13 mouse cellular contexts compared by ENCODE assay signal in the genomic region with DNA sequence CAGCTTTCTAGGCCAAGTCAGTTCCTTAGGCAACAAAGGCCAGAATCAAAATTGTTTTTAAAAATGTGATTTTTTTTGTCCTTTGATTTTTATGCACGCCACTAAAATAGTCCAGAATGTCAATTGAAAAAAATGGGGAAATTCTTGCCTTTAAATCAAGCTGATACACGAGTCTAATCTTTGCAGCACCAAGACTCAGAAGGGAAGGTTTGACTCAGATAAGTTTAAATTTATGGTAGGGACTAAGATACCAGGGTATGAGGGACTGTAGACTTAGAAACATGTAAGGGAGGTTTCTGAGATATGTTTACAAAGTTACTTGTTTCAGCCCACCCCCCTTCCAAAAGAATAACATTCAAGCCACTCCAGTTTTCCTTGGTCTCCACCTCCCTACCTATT. TPM values are rescaled to one million over a fixed set of nuclear protein-coding genes. Genes with fewer than 3 reads are reported as not detected.
DNase-seq lines count a peak whose midpoint lies in the region; TF ChIP-seq lines count a peak whose summit lies in the region.
"Had no signal": no experiment of that assay in that cellular context is flagged by ENCODE, and none has a peak within 500 bp of the region (broad histone marks: within the 10 kb centered on the region; RNA-seq: fewer than 3 reads in every experiment).

No protein-coding gene starts in this region.

- TF ChIP-seq CTCF in heart, adult 2 months (IDR thresholded peaks at IDR 0.05) = no peak
- no peak for TF ChIP-seq CTCF in MEL (IDR thresholded peaks at IDR 0.05 in 2 of 3, conservative IDR thresholded peaks at IDR 0.05 in 1 of 3; ENCODE audit: control insufficient read depth in 1 of 3, insufficient read depth in 1 of 3, low read depth in 2 of 3, low read length in 3 of 3, poor library complexity in 1 of 3, severe bottlenecking in 1 of 3)

- intact Hi-C loops in heart, adult 2 months (cut with DNase I) = loop anchor here (2.0 to 10.0 kb wide), 4 partner anchors 60 to 362 kb away; a partner anchor contains a TSS

- no peak for TF ChIP-seq POLR2A in heart, adult 2 months (IDR thresholded peaks at IDR 0.05; ENCODE audit: insufficient read depth, low read depth, low read length)
- TF ChIP-seq POLR2A in MEL (IDR thresholded peaks at IDR 0.05; ENCODE audit: control insufficient read depth in 1 of 2, insufficient read depth in 1 of 2, low read depth in 1 of 2, low read length in 2 of 2, poor library complexity in 1 of 2) = no peak

- H3K9me3 ChIP-seq in MEL (replicated peaks; ENCODE audit: insufficient read depth, low read length) = no peaks in the 10 kb centered on the region
- H3K9me3 ChIP-seq: forebrain, embryonic 13.5 days had no signal

- no peaks in the 10 kb centered on the region for H3K27me3 ChIP-seq in heart, adult 2 months (ENCODE audit: control insufficient read depth, insufficient read depth, low read length)
- no peaks in the 10 kb centered on the region for H3K27me3 ChIP-seq in MEL (ENCODE audit: control insufficient read depth in 1 of 2, insufficient read depth in 2 of 2, low read length in 2 of 2)
- H3K27me3 ChIP-seq: forebrain, embryonic 13.5 days had no signal

- H3K79me2 ChIP-seq in heart, adult 2 months (replicated peaks; ENCODE audit: control insufficient read depth, insufficient read depth, low read length) = no peaks in the 10 kb centered on the region
- H3K79me2 ChIP-seq in MEL (ENCODE audit: control insufficient read depth, insufficient read depth, low read length, poor library complexity) = no peaks in the 10 kb centered on the region; the same call in 1 of the 2 replicates

- TF ChIP-seq EP300 in heart, adult 2 months (IDR thresholded peaks at IDR 0.05; ENCODE audit: insufficient read depth, low read depth, low read length) = no peak
- TF ChIP-seq EP300 in MEL (IDR thresholded peaks at IDR 0.05; ENCODE audit: low read depth in 1 of 2, low read length in 2 of 2) = peak; percentile 45 to 56; a peak in 1 of 4 replicates

- H3K4me1 ChIP-seq in heart, adult 2 months (ENCODE audit: control insufficient read depth, insufficient read depth, low read length) = peaks cover 4% of the 10 kb centered on the region
- 0 out of 4 replicates have a peak, but pooled peaks cover 0 to 2% of the 10 kb centered on the region in 2 experiments for H3K4me1 ChIP-seq in MEL (ENCODE audit: control insufficient read depth in 1 of 2, insufficient read depth in 2 of 2, low read length in 2 of 2)
- H3K4me1 ChIP-seq in brown adipose tissue, adult 24 weeks (ENCODE audit: control insufficient read depth, insufficient read depth, insufficient read length, low read length) = peaks cover 6% of the 10 kb centered on the region; the same call in 1 of the 2 replicates
- H3K4me1 ChIP-seq: forebrain, embryonic 10.5 days; forebrain, embryonic 13.5 days had no signal

- 23% methylated on average over 2 of the region's 2 CpGs for WGBS in heart, adult 2 months

- TF ChIP-seq RAD21 in MEL (IDR thresholded peaks at IDR 0.05; ENCODE audit: low read depth, low read length) = no peak

- peak overlapping the region; percentile 57 for H3K27ac ChIP-seq in heart, adult 2 months
- no peak overlapping the region for H3K27ac ChIP-seq in MEL (ENCODE audit: control insufficient read depth, low read depth, low read length)
- peak overlapping the region; percentile 56 for H3K27ac ChIP-seq in brown adipose tissue, adult 24 weeks (replicated peaks; ENCODE audit: low read depth, low read length)
- H3K27ac ChIP-seq: forebrain, embryonic 10.5 days; hindbrain, postnatal 0 days had no signal

- H3K4me3 ChIP-seq in heart, adult 2 months = no peak overlapping the region
- H3K4me3 ChIP-seq in MEL (ENCODE audit: control insufficient read depth in 1 of 2, insufficient read depth in 1 of 2, low read depth in 2 of 2, low read length in 2 of 2) = no peak overlapping the region
- H3K4me3 ChIP-seq in brown adipose tissue, adult 24 weeks (ENCODE audit: insufficient read depth, low read depth, low read length) = no peak overlapping the region

- H3K36me3 ChIP-seq in heart, adult 2 months (ENCODE audit: control insufficient read depth, insufficient read depth, low read length) = no peaks in the 10 kb centered on the region
- H3K36me3 ChIP-seq in MEL (ENCODE audit: control insufficient read depth in 1 of 2, insufficient read depth in 2 of 2, low read length in 2 of 2) = peaks cover 0 to 2% of the 10 kb centered on the region in 2 experiments; a peak in 1 of 4 replicates
- H3K36me3 ChIP-seq: forebrain, embryonic 10.5 days had no signal

- DNase-seq in heart, adult 2 months = no peak
- DNase-seq in heart, adult 8-10 months (ENCODE audit: low spot score) = no peak
- no peak for DNase-seq in MEL (ENCODE audit: low read depth, low spot score)
- DNase-seq in adrenal gland, postnatal 14 days = no peak
- no peak for DNase-seq in spleen, postnatal 10 days (ENCODE audit: low spot score in 2 of 2)
- DNase-seq: cerebellum, adult 11-12 months had no signal

- no peak overlapping the region for H3K9ac ChIP-seq in heart, adult 2 months (ENCODE audit: low read depth, low read length)
- H3K9ac ChIP-seq in MEL (ENCODE audit: control insufficient read depth, low read depth, low read length, poor library complexity, severe bottlenecking) = no peak overlapping the region
- H3K9ac ChIP-seq: forebrain, embryonic 13.5 days had no signal

TF ChIP-seq in MEL, 35 proteins besides CTCF, POLR2A, EP300 and RAD21:
- TF ChIP-seq GABPA (IDR thresholded peaks at IDR 0.05; ENCODE audit: low read depth, low read length) = no peak
- TF ChIP-seq TCF12 (IDR thresholded peaks at IDR 0.05; ENCODE audit: low read depth, low read length) = peak; percentile 58; the same call in 1 of the 2 replicates
- peak; percentile 61; the same call in 1 of the 2 replicates for TF ChIP-seq GATA1 (IDR thresholded peaks at IDR 0.05; ENCODE audit: low read depth, low read length)
- TF ChIP-seq RCOR1 (IDR thresholded peaks at IDR 0.05; ENCODE audit: low read depth, low read length) = 0 out of 2 replicates have a peak, but pooled peaks have one; percentile 12

RNA-seq across cellular contexts. Expression of a gene that starts 3.6 kb away (rescaled TPM):
- 1 to 10 TPM; 7.9 to 8.5 TPM for total RNA-seq in heart, adult 2 months (2021)
- polyA plus RNA-seq in heart, adult 2 months (2012; rRNA removed) = 1.9 and 3.1 TPM in 2 replicates
- 10 to 100 TPM in 3 of 4 experiments, 1 to 10 TPM in 1; 8.4 to 13.0 (median 10.4) TPM for total RNA-seq in heart, adult 8-10 months (2022)
- 0.04 TPM in 1 of 2 replicates, not detected in the other for total RNA-seq in MEL (2012; rRNA removed)
- polyA plus RNA-seq in MEL (2012; ENCODE audit: insufficient read depth in 1 of 2, insufficient read length in 2 of 2, low read depth in 1 of 2, low replicate concordance in 2 of 2, missing spikeins in 1 of 2) = not detected
- polyA plus RNA-seq in brown adipose tissue, adult 24 weeks (2012; ENCODE audit: insufficient read depth, insufficient read length, missing spikeins) = 1.9 and 3.1 TPM in 2 replicates
- 8.1 and 8.6 TPM in 2 replicates for total RNA-seq in adrenal gland, postnatal 14 days (2021)
- total RNA-seq: granulocyte monocyte progenitor cell, adult 5-6 weeks had no signal
- polyA plus RNA-seq: CD4-positive, CD25-positive, alpha-beta regulatory T cell, adult 4 months; inflammation-experienced regulatory T-cells, adult 6 months had no signal
